Comparison of ENCODE assay signal across 8 mouse cellular contexts in genomic region chr2:117122701-117123337, GRCm38 (mm10). TPM values are rescaled to one million over a fixed set of nuclear protein-coding genes. Genes with fewer than 3 reads are reported as not detected.
A peak's percentile ranks its signal among the peaks of the same experiment; 100 is the strongest.
DNase-seq lines count a peak whose midpoint lies in the region; ATAC-seq and TF ChIP-seq lines count a peak whose summit lies in the region.

No protein-coding gene starts in this region.

- no peaks in the 10 kb centered on the region for H3K9me3 ChIP-seq in forebrain, embryonic 10.5 days
- no peaks in the 10 kb centered on the region for H3K9me3 ChIP-seq in hindbrain, embryonic 11.5 days (ENCODE audit: control insufficient read depth, low read length)

- intact Hi-C loops in gastrocnemius, adult 2 months (cut with DNase I), result loop anchor here (5.0 kb wide), 1 partner anchor 226 kb away; no protein-coding TSS in a partner anchor

- peak; percentile 52; the same call in 1 of the 2 replicates for ATAC-seq in hindbrain, embryonic 11.5 days (ENCODE audit: low FRiP score)

- peak; percentile 46 for DNase-seq in gastrocnemius, adult 2 months
- no peak for DNase-seq in gastrocnemius, postnatal 25 days
- peak; percentile 77 for DNase-seq in c-Kit-positive CD71-positive TER-119-negative erythroid progenitor cells, embryonic 14.5 days (ENCODE audit: low read depth)
- DNase-seq in forebrain, embryonic 10.5 days (ENCODE audit: extremely low spot score, low spot score), result peak; percentile 37
- peak; percentile 74 for DNase-seq in hindbrain, embryonic 11.5 days (ENCODE audit: low spot score)
- peak; percentile 41 to 70 for DNase-seq in layer of hippocampus, postnatal 14 days (ENCODE audit: low spot score in 2 of 2)
- peak; percentile 63 to 75 for DNase-seq in right cerebral cortex, postnatal 10 days (ENCODE audit: low spot score in 2 of 2)

- no peak for TF ChIP-seq CTCF in gastrocnemius, adult 2 months (IDR thresholded peaks at IDR 0.05)

- H3K27ac ChIP-seq in gastrocnemius, adult 2 months, result peak overlapping the region; percentile 98
- peak overlapping the region; percentile 99 for H3K27ac ChIP-seq in forebrain, embryonic 10.5 days
- no peak overlapping the region for H3K27ac ChIP-seq in hindbrain, embryonic 11.5 days (ENCODE audit: low read depth, low read length)
- H3K27ac ChIP-seq in macrophage, result peak overlapping the region; percentile 81

- peaks cover 9% of the 10 kb centered on the region for H3K36me3 ChIP-seq in forebrain, embryonic 10.5 days (replicated peaks)
- H3K36me3 ChIP-seq in hindbrain, embryonic 11.5 days (ENCODE audit: control insufficient read depth, insufficient read depth, low read length), result no peaks in the 10 kb centered on the region
- no peaks in the 10 kb centered on the region for H3K36me3 ChIP-seq in macrophage (ENCODE audit: inconsistent target)

- H3K27me3 ChIP-seq in forebrain, embryonic 10.5 days (ENCODE audit: poor library complexity, severe bottlenecking), result peaks cover 11% of the 10 kb centered on the region
- H3K27me3 ChIP-seq in hindbrain, embryonic 11.5 days (ENCODE audit: control insufficient read depth, insufficient read depth, low read length), result no peaks in the 10 kb centered on the region

- H3K79me2 ChIP-seq in macrophage (ENCODE audit: inconsistent target), result peaks cover 64% of the 10 kb centered on the region

- peak overlapping the region; percentile 98 for H3K9ac ChIP-seq in hindbrain, embryonic 11.5 days (ENCODE audit: low read depth, low read length)

- H3K4me1 ChIP-seq in forebrain, embryonic 10.5 days, result peaks cover 36% of the 10 kb centered on the region
- H3K4me1 ChIP-seq in hindbrain, embryonic 11.5 days (replicated peaks; ENCODE audit: control insufficient read depth, insufficient read depth, low read length), result no peaks in the 10 kb centered on the region

- WGBS in forebrain, embryonic 10.5 days, result 21% methylated on average over 17 of the region's 17 CpGs
- 9% methylated on average over 17 of the region's 17 CpGs for WGBS in hindbrain, embryonic 11.5 days
- WGBS in macrophage (ENCODE audit: missing documents), result under 1% methylated on average over 16 of the region's 17 CpGs

- H3K4me3 ChIP-seq in gastrocnemius, adult 2 months, result peak overlapping the region; percentile 82
- peak overlapping the region; percentile 84 for H3K4me3 ChIP-seq in forebrain, embryonic 10.5 days
- H3K4me3 ChIP-seq in hindbrain, embryonic 11.5 days (ENCODE audit: low read depth, low read length), result peak overlapping the region; percentile 92
- H3K4me3 ChIP-seq in macrophage (ENCODE audit: inconsistent target), result peak overlapping the region; percentile 82

- H3K4me2 ChIP-seq in hindbrain, embryonic 11.5 days (replicated peaks; ENCODE audit: low read depth, low read length), result peak overlapping the region; percentile 65

RNA-seq across cellular contexts. Expression of gene Spred1, which starts 1.6 kb away (rescaled TPM):
- 1 to 10 TPM; 5.0 to 7.3 TPM for total RNA-seq in gastrocnemius, adult 2 months (2021)
- total RNA-seq in gastrocnemius, postnatal 25 days (2021), result 1 to 10 TPM; 8.3 to 9.0 TPM
- polyA plus RNA-seq in forebrain, embryonic 10.5 days (2016; fragmentation: Nextera tagmentation; extraction: Ambion mirVana), result 7.2 and 7.4 TPM in 2 replicates
- 17.8 and 23.3 TPM in 2 replicates for polyA plus RNA-seq in hindbrain, embryonic 11.5 days (2014; fragmentation: Nextera tagmentation; extraction: Ambion mirVana)
- total RNA-seq in layer of hippocampus, postnatal 14 days (2021), result 10 to 100 TPM; 73.6 to 81.9 TPM
- 100 to 1,000 TPM in 15 of 26 experiments, 10 to 100 TPM in 11; 24.2 to 422 (median 131) TPM for total RNA-seq in macrophage (2018; cell fraction: chromatin; rRNA removed)
- total RNA-seq in macrophage (2018; cell fraction: cytosol; rRNA removed), result 100 to 1,000 TPM in 8 of 26 experiments, 10 to 100 TPM in 18; 32.3 to 215 (median 62.1) TPM
- 100 to 1,000 TPM in 21 of 26 experiments, 10 to 100 TPM in 5; 45.2 to 391 (median 164) TPM for total RNA-seq in macrophage (2018; cell fraction: nucleus; rRNA removed)
- polyA plus RNA-seq in macrophage (2018), result 22.5 to 77.4 TPM (median 23.7 TPM) in 3 replicates

Comparison
In these comparisons a context has a peak if more than half of its experiments do, and no peak if none do; other contexts are left out.
1. RNA of gene Spred1, which starts 1.6 kb away (total RNA-seq): 73.6 to 81.9 TPM in layer of hippocampus, postnatal 14 days; 8.3 to 9.0 TPM in gastrocnemius, postnatal 25 days and 5.0 to 7.3 TPM in gastrocnemius, adult 2 months; every median in the first group is over 4 times any median in the second.
2. Peak in every context shown above with its lines, with median percentiles within 50 percentile points of each other: H3K4me3 ChIP-seq.